Mouse (Mus musculus) limb, embryonic 13.5 days (tissue): ENCODE results near the gene Plin1. TPM values are rescaled to one million over a fixed set of nuclear protein-coding genes. Genes with fewer than 3 reads are reported as not detected.
A peak's percentile ranks its signal among the peaks of the same experiment; 100 is the strongest.

ENCODE experiments used
- ATAC-seq: fragments of 200-750 bp; cut with Nextera tagmentation; 2 replicates; pipeline ENCODE4 v1.8.0; 2017; ENCODE audit warnings: low read depth, moderate number of reproducible peaks, moderate TSS enrichment; ENCODE audit not compliant: low FRiP score
- H3K27ac ChIP-seq: fragments of 300-500 bp; sonication (generic); 2 replicates; pipeline ENCODE4 v1.5.1; 2015; ENCODE audit warnings: inconsistent platforms, mild to moderate bottlenecking, moderate library complexity
- H3K27me3 ChIP-seq: fragments of 300-500 bp; sonication (generic); 2 replicates; pipeline ENCODE4 v1.6.1; 2015; ENCODE audit warnings: mild to moderate bottlenecking, inconsistent platforms
- H3K36me3 ChIP-seq: fragments of 300-500 bp; sonication (generic); 2 replicates; pipeline ENCODE4 v1.6.1; 2015; ENCODE audit warnings: inconsistent platforms, mild to moderate bottlenecking, moderate library complexity
- H3K4me1 ChIP-seq: fragments of 300-500 bp; sonication (generic); 2 replicates; pipeline ENCODE4 v1.6.1; 2015; ENCODE audit warnings: inconsistent platforms
- H3K4me2 ChIP-seq: fragments of 300-500 bp; sonication (generic); replicated peaks from 2 replicates; pipeline ENCODE4 v1.6.1; 2015; ENCODE audit warnings: inconsistent platforms, mild to moderate bottlenecking, moderate library complexity
- H3K4me3 ChIP-seq: fragments of 300-500 bp; sonication (generic); 2 replicates; pipeline ENCODE4 v1.5.1; 2015; ENCODE audit warnings: moderate library complexity, mild to moderate bottlenecking, inconsistent platforms
- H3K9ac ChIP-seq: fragments of 300-500 bp; sonication (generic); 2 replicates; pipeline ENCODE4 v1.6.1; 2015; ENCODE audit warnings: mild to moderate bottlenecking, inconsistent platforms
- H3K9me3 ChIP-seq: fragments of 300-500 bp; sonication (generic); 2 replicates; pipeline ENCODE4 v1.6.1; 2016; ENCODE audit warnings: inconsistent platforms
- WGBS: fragments of 180-500 bp; shearing (Covaris S2); methylation state at CpG from one replicate; pipeline ENCODE4 v1.1.7; 2015; 5-methylcytosine and 5-hydroxymethylcytosine counted together
- polyA plus RNA-seq: library from polyadenylated mRNA; unstranded; fragments of >200 nt; fragmentation: Nextera tagmentation; extraction: Ambion mirVana; gene quantifications from 2 replicates; pipeline ENCODE4 v1.2.1, GENCODE M21; 2015

Gene Plin1
- polyA plus RNA-seq, 1 experiment from 2014 or later, result not detected

DNA sequence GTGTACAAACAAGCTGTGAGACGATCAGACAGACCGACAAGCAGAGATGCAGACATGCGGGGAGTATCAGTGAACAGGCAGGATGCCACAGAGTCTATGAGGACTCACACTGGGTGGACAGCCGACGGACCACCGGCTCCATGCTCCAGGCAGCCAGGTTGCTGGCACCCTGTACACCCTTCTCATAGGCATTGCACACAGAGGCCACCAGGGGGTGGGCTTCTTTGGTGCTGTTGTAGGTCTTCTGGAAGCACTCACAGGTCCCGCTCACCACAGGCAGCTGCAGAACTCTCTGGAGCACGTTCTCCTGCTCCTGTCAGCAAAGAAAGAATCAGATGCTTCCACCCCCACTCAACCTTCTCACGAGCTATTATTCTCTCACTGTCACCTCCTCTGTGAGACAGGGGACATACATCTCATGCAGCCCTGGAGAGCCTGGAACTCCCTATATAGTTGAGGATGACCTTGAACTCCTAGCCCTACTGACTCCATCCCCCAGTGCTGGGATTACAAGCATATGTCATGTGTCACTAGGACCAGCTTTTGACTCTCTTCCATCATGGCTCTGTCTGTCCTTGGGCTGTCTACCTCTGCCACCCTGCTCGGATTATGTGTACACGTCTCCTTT lies 2.8 kb downstream of the Plin1 start:
- Histone ChIP-seq H3K36me3 (0 out of 2 replicates have a peak, but pooled peaks cover 2% of the 10 kb centered on the region), H3K4me1 (no peaks in the 10 kb centered on the region), H3K9me3 (no peaks in the 10 kb centered on the region), H3K4me2 (no peak overlapping the region), H3K27ac (no peak overlapping the region), H3K4me3 (no peak overlapping the region), H3K9ac (no peak overlapping the region), H3K27me3 (peaks cover 9% of the 10 kb centered on the region; the same call in 1 of the 2 replicates)
- WGBS, result 61% methylated on average over 11 of the region's 11 CpGs
- ATAC-seq, result peak; percentile 29; the same call in 1 of the 2 replicates

GRCm38 (mm10) chr7:79729169-79729568 lies 3.5 kb downstream of the Plin1 start:
- Histone ChIP-seq H3K9me3 (no peaks in the 10 kb centered on the region), H3K27me3 (peaks cover 9% of the 10 kb centered on the region; the same call in 1 of the 2 replicates), H3K4me1 (no peaks in the 10 kb centered on the region), H3K4me3 (no peak overlapping the region), H3K36me3 (no peaks in the 10 kb centered on the region), H3K27ac (no peak overlapping the region), H3K4me2 (no peak overlapping the region), H3K9ac (no peak overlapping the region)
- peak; percentile 30 for ATAC-seq
- WGBS, result 8% methylated on average over 8 of the region's 8 CpGs

GRCm38 (mm10) chr7:79728219-79728618 lies 4.5 kb downstream of the Plin1 start:
- 32% methylated on average over 6 of the region's 6 CpGs for WGBS

GRCm38 (mm10) chr7:79727091-79727490 lies 5.6 kb downstream of the Plin1 start:
- H3K27ac ChIP-seq, result no peak overlapping the region
- H3K27me3 ChIP-seq, result peaks cover 23% of the 10 kb centered on the region
- H3K4me3 ChIP-seq, result no peak overlapping the region
- no peaks in the 10 kb centered on the region for H3K9me3 ChIP-seq
- H3K36me3 ChIP-seq, result no peaks in the 10 kb centered on the region
- no peaks in the 10 kb centered on the region for H3K4me1 ChIP-seq
- no peak overlapping the region for H3K4me2 ChIP-seq
- H3K9ac ChIP-seq, result no peak overlapping the region
- WGBS, result 20% methylated on average over 2 of the region's 2 CpGs
- 0 out of 2 replicates have a peak, but pooled peaks have one; percentile 21 for ATAC-seq

More at GRCm38 (mm10) chr7:79728219-79728618, 4.5 kb downstream of the Plin1 start:
- Histone ChIP-seq H3K27me3 (peaks cover 11% of the 10 kb centered on the region), H3K9ac (no peak overlapping the region), H3K36me3 (no peaks in the 10 kb centered on the region), H3K27ac (no peak overlapping the region), H3K4me1 (no peaks in the 10 kb centered on the region), H3K4me2 (no peak overlapping the region), H3K4me3 (no peak overlapping the region), H3K9me3 (no peaks in the 10 kb centered on the region)
- ATAC-seq, result no peak

GRCm38 (mm10) chr7:79721386-79721977 lies 11.2 kb downstream of the Plin1 start:
- Histone ChIP-seq H3K27me3 (peaks cover 27% of the 10 kb centered on the region), H3K4me3 (peak overlapping the region; percentile 67), H3K9ac (peak overlapping the region; percentile 83), H3K27ac (no peak overlapping the region; the same call in 1 of the 2 replicates), H3K4me1 (no peaks in the 10 kb centered on the region), H3K9me3 (no peaks in the 10 kb centered on the region), H3K4me2 (peak overlapping the region; percentile 84), H3K36me3 (no peaks in the 10 kb centered on the region)
- ATAC-seq, result peak; percentile 80
- under 1% methylated on average over 48 of the region's 48 CpGs for WGBS

- peak within 1 kb of the TSS; percentile 82 for H3K4me2 ChIP-seq
- 2% methylated on average over 49 of the region's 55 CpGs for WGBS
- H3K9ac ChIP-seq, result peak within 1 kb of the TSS; percentile 78
- ATAC-seq, result peak; percentile 95
- H3K9me3 ChIP-seq, result no peaks in the 10 kb centered on the region
- peaks cover 12% of the 10 kb centered on the region for H3K4me1 ChIP-seq
- H3K4me3 ChIP-seq, result peak within 1 kb of the TSS; percentile 62
- peaks cover 23% of the 10 kb centered on the region for H3K27me3 ChIP-seq
- peaks cover 9% of the 10 kb centered on the region for H3K36me3 ChIP-seq
- H3K27ac ChIP-seq, result peak within 1 kb of the TSS; percentile 61; the same call in 1 of the 2 replicates
Observed at GRCm38 (mm10) chr7:79715187-79715981, 17.3 kb downstream of the Plin1 start, which contains the start of gene Kif7. Kif7 (minus strand) TSS chr7:79715720.

- H3K4me1 ChIP-seq, result peaks cover 15% of the 10 kb centered on the region
- H3K27ac ChIP-seq, result no peak overlapping the region
- H3K4me2 ChIP-seq, result peak overlapping the region; percentile 79
- H3K9ac ChIP-seq, result no peak overlapping the region; the same call in 1 of the 2 replicates
- peaks cover 30% of the 10 kb centered on the region for H3K27me3 ChIP-seq
- ATAC-seq, result no peak
- no peaks in the 10 kb centered on the region for H3K9me3 ChIP-seq
- H3K4me3 ChIP-seq, result no peak overlapping the region
- WGBS, result 41% methylated on average over 17 of the region's 17 CpGs
- peaks cover 47% of the 10 kb centered on the region for H3K36me3 ChIP-seq
Observed at GRCm38 (mm10) chr7:79710831-79711230, 21.9 kb downstream of the Plin1 start.

DNA sequence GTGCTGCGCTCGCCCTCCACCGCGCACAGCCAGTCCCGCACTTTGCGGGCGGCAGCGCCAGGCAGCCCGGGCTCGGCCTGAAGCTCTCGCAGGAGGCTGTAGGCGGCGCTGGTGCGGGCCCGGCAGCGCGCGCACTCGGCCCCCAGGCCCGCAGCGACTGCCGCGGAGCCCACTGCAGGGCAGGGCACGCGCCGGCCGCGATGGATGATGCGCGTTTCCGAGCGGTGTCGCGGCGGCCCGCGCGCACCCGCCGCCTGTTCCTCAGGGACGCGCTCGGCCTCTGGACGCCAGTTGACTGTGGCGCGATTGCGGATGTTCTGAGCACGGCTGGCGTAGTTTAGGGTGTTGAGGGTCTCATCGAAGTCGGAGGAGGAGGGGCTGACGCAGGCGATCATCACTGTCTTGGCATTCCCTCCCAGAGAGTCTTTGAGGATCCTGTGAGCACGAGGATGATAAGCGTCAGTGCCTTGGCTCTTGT lies 22.5 kb downstream of the Plin1 start:
- peaks cover 53% of the 10 kb centered on the region for H3K36me3 ChIP-seq
- H3K27ac ChIP-seq, result no peak overlapping the region
- peak overlapping the region; percentile 79 for H3K4me2 ChIP-seq
- H3K9me3 ChIP-seq, result no peaks in the 10 kb centered on the region
- WGBS, result 2% methylated on average over 52 of the region's 55 CpGs
- H3K4me3 ChIP-seq, result peak overlapping the region; percentile 46
- H3K4me1 ChIP-seq, result peaks cover 15% of the 10 kb centered on the region
- peak; percentile 38; the same call in 1 of the 2 replicates for ATAC-seq
- H3K9ac ChIP-seq, result peak overlapping the region; percentile 55
- peaks cover 30% of the 10 kb centered on the region for H3K27me3 ChIP-seq

DNA sequence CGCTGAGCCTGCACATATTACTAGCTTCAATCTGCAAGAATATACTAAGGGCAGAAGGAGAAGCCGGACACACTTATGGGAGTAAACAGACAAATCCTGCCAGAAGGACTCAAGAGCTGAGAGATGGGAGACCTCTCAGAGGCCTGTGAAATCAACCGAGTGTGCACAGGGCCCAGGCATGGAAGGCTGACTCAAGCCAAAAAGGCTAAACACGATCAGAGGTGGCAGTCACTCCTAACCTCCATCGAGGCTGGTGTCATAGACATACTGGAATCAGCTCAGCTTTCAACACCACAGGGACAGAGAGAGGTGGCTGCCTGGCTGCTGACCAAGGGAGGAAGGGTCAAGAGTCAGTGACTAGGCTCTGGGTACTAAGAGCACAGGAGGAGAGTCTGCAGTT lies 27.5 kb downstream of the Plin1 start:
- no peaks in the 10 kb centered on the region for H3K9me3 ChIP-seq
- no peak overlapping the region for H3K4me3 ChIP-seq
- WGBS, result 90% methylated on average over 5 of the region's 5 CpGs
- peaks cover 13% of the 10 kb centered on the region for H3K27me3 ChIP-seq
- peaks cover 94% of the 10 kb centered on the region for H3K36me3 ChIP-seq
- no peak for ATAC-seq
- H3K27ac ChIP-seq, result no peak overlapping the region
- H3K9ac ChIP-seq, result no peak overlapping the region
- H3K4me2 ChIP-seq, result no peak overlapping the region
- H3K4me1 ChIP-seq, result peaks cover 6% of the 10 kb centered on the region; the same call in 1 of the 2 replicates

GRCm38 (mm10) chr7:79702755-79703154 lies 29.9 kb downstream of the Plin1 start:
- no peaks in the 10 kb centered on the region for H3K9me3 ChIP-seq
- H3K27ac ChIP-seq, result no peak overlapping the region
- H3K27me3 ChIP-seq, result no peaks in the 10 kb centered on the region
- 86% methylated on average over 16 of the region's 16 CpGs for WGBS
- no peak overlapping the region for H3K4me3 ChIP-seq
- no peak overlapping the region for H3K9ac ChIP-seq
- H3K4me1 ChIP-seq, result no peaks in the 10 kb centered on the region
- H3K36me3 ChIP-seq, result peaks cover 99% of the 10 kb centered on the region
- no peak for ATAC-seq
- H3K4me2 ChIP-seq, result no peak overlapping the region

GRCm38 (mm10) chr7:79696495-79696894 lies 36.2 kb downstream of the Plin1 start:
- 90% methylated on average over 8 of the region's 8 CpGs for WGBS
- Histone ChIP-seq H3K4me2 (no peak overlapping the region), H3K27me3 (no peaks in the 10 kb centered on the region), H3K36me3 (peaks cover 95% of the 10 kb centered on the region), H3K9me3 (no peaks in the 10 kb centered on the region), H3K27ac (no peak overlapping the region), H3K4me3 (no peak overlapping the region), H3K9ac (no peak overlapping the region), H3K4me1 (no peaks in the 10 kb centered on the region)
- ATAC-seq, result no peak

GRCm38 (mm10) chr7:79680231-79680630 lies 52.5 kb downstream of the Plin1 start:
- no peaks in the 10 kb centered on the region for H3K4me1 ChIP-seq
- 92% methylated on average over 2 of the region's 2 CpGs for WGBS
- no peak overlapping the region for H3K4me2 ChIP-seq
- H3K27ac ChIP-seq, result no peak overlapping the region
- no peak overlapping the region for H3K9ac ChIP-seq
- H3K36me3 ChIP-seq, result peaks cover 92% of the 10 kb centered on the region
- no peak for ATAC-seq
- no peaks in the 10 kb centered on the region for H3K27me3 ChIP-seq
- no peaks in the 10 kb centered on the region for H3K9me3 ChIP-seq
- H3K4me3 ChIP-seq, result no peak overlapping the region
